ENCODE assay signal across 17 mouse cellular contexts in genomic region chr2:12084341-12084740, GRCm38 (mm10).
DNase-seq lines count a peak whose midpoint lies in the region; ATAC-seq lines count a peak whose summit lies in the region.
"Had no signal": no experiment of that assay in that cellular context is flagged by ENCODE, and none has a peak within 500 bp of the region (broad histone marks: within the 10 kb centered on the region; RNA-seq: fewer than 3 reads in every experiment).

No protein-coding gene starts in this region.

- peak; percentile 99 for ATAC-seq in granulocyte monocyte progenitor cell, adult 5-6 weeks (replicated peaks; ENCODE audit: poor library complexity, severe bottlenecking)
- ATAC-seq in monocyte, adult 5-6 weeks (replicated peaks; ENCODE audit: insufficient number of reproducible peaks, low FRiP score, low TSS enrichment, poor library complexity, severe bottlenecking), result 0 out of 2 replicates have a peak, but pooled peaks have one; percentile 43
- no peak for ATAC-seq in erythroblast, adult 5-6 weeks (replicated peaks; ENCODE audit: low FRiP score, poor library complexity, severe bottlenecking)
- ATAC-seq: forebrain, postnatal 0 days had no signal

- peak; percentile 1 for DNase-seq in gastrocnemius, adult 18-20 months (ENCODE audit: low spot score)
- DNase-seq in gastrocnemius, postnatal 4 days (ENCODE audit: low spot score in 2 of 2), result no peak
- peak; percentile 2 to 5 for DNase-seq in spleen, postnatal 36 days (ENCODE audit: low spot score in 2 of 2)
- no peak for DNase-seq in spleen, postnatal 4 days (ENCODE audit: low spot score in 2 of 2)
- DNase-seq in embryo, embryonic 9.5 days (ENCODE audit: extremely low spot score), result no peak
- DNase-seq: adrenal gland, postnatal 10 days; cerebellum, adult 2 months; cerebellum, postnatal 10 days; embryo, embryonic 11 days; forebrain, postnatal 0 days; gastrocnemius, adult 2 months; gastrocnemius, postnatal 25 days; heart, adult 2 months; heart, postnatal 14 days had no signal

Comparison
In these comparisons a context has a peak if more than half of its experiments do, and no peak if none do; other contexts are left out.
1. DNase-seq: peak in gastrocnemius, adult 18-20 months (single experiment) and spleen, postnatal 36 days (2 of 2); none in gastrocnemius, postnatal 4 days (0 of 2), spleen, postnatal 4 days (0 of 2) and embryo, embryonic 9.5 days (single experiment).